Mouse (Mus musculus) 3T3-L1 (cell line): ENCODE measurements at regions not wholly inside any gene's neighbourhood (a gene's known extent, or its start where the extent isn't known, plus 50 kb on each side); places are given as distances from the start of the nearest gene placed in this dataset.
A peak's percentile ranks its signal among the peaks of the same experiment; 100 is the strongest.

Source experiments
- DNase-seq: peaks from one replicate; pipeline ENCODE4 v3.0.0-alpha.2; 2015; ENCODE audit warnings: low read depth, low spot score

DNA sequence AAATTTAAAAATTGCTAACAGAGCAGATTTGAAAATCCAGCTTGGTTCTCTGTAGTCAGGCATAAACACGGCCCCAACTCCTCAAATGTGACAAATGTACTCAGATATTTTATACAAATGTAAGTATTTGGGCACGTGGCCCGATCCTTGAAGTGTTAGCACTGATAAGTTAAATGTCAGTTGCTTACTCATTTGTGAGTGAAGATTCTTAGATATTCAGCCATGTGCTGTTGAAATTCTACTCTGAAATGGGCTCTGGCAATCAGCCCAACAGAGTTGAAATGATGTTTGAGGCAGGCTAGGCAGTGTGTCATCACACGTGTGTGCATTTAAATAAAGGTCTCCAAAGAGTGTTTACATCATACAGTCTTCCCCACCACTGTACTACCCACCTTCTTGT lies 103.2 kb upstream of the Id2 start:
- DNase-seq = peak; percentile 21

DNA sequence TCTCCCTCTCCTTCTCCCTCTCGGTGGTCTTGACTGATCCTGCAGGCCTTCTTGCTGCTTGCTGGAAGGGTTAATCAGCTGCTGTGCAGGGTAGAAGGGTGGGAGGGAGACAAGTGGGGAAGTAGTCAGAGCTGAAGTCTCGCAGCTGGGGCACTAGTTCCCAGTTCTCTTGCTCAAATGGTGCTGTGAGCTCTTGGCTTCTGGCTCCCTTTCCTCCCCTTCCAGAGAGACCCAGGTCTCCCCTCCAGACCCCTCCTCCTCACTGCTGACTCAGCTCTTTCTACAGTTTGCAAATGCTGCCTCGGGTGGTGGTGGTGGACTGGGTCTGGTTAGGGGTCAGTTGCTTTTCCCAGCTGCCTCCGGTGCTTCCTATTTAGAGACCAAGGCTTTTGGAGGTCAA lies 100.8 kb upstream of the Id2 start:
- DNase-seq = no peak

DNA sequence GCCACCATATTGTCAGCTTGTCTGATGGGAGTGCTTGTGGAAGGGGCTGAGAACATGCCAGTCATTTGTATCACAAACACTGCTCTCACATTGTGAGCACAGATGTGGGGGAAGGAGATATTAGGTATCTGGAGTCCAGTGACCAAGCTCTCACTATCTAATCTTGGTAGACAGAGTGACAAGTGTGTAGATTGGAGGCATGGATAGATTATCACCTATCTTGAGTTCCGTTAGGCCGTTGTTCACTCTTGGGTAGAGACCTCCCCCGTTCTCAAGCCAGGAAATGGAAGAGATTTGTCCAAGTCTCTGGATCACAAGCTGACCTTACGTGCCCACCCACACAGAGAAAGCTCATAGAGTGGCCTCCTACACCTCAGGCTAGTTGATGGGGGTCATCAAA lies 99.1 kb upstream of the Id2 start:
- DNase-seq = no peak

DNA sequence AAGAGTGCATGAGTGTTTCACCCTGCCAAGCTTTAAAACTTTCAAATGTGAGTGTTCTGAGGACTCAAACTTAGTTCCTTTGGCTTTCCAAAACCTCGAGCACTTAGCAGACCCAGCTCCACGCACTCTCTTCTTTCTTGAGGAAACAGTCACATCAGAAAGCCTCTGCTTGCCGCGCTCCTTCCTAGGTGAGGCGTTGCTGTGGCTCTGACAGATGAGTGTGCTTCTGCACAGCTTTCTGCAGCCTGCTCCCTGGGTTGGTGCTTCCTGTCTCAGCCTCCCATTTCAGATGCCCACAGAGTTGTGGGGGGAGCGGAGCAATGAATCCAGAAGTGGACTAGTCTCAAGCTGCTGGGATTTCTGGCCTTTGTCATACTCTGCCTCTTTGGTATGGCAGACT lies 95.3 kb upstream of the Id2 start:
- no peak for DNase-seq

DNA sequence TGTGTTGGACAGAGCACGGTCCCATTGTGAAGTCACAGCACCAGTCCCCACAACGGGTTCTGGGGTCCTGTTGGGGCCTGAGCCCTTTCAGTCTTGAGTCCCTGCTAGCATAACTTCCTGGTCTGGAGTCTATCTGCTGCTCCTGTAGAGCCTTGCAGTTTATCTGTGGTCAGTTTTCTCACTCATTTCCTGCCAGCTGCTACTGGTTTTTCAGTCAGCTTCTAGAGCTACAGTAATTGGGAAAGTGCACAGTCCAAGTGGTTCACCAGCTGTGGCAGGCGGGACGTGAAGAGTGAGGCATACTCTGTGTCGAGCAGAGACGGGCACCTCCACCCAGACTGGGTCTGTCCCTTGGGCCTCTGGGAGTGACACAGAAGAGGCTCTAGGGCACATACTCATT lies 93.4 kb upstream of the Id2 start:
- DNase-seq = peak; percentile 61

DNA sequence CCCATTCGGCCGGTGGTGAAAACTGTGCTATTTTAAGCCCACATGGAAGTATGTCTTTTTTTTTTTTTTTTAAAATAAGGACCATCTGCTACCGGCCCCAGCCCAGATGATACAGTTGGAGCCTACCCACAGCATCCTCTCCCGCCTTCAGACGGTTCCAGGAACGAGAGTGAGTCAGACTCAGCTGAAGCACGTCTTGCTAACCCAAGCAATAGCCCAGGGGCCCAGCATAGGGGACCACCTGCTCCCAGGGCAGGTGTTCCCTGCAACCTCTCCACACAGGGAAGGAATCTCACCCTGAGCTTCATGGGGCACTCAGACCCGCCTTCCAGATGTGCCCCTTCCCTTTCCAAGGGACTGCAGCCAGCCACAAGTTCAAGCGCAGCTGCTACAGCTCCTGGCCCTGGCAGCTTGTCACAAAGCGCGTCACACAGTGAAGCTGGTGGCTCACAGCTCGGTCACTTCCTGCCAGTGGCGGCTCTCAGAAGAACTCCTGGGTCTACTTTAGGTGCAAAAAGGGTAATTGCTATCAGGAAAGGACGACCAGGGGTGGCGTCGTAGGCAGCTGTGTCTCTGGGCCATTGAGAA lies 92.3 kb upstream of the Id2 start:
- peak; percentile 70 for DNase-seq

DNA sequence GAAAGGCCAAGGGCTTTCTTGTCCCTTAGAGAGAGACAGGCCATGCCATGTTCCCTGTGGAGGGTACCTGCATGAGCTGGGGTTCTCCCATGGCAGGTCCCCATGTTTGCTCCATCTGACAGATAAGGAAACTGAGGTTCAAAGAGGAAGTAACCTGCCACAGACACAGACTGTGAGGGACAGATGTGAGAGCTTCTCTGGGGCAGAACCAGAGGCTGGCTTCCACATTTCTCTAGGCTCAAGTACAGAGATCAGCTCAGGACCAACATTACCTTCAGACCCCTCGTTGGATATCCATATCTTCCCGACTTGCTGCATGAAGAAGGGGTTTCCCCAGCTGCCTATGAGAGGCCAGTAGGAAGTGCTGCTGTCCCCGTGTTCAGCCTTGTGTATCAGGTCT lies 91.6 kb upstream of the Id2 start:
- peak; percentile 11 for DNase-seq

DNA sequence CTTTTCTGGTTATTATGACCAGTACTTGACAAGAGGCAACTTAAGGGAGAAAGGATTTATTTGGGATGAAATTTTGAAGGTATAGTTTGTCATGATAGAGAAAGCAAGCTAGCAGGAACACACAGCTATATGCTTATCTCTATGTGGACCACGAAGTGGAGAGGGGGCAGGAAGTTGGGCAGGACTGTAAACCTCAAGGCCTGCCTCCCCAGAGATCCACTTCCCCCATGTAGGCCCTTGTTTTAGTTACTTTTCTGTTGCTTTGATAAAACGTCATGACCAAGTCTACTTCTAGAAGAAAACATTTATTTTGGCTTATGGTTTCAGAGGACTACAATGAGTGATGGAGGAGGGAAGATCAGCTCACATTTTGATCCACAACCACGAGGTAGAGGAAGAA lies 90.3 kb upstream of the Id2 start:
- no peak for DNase-seq

DNA sequence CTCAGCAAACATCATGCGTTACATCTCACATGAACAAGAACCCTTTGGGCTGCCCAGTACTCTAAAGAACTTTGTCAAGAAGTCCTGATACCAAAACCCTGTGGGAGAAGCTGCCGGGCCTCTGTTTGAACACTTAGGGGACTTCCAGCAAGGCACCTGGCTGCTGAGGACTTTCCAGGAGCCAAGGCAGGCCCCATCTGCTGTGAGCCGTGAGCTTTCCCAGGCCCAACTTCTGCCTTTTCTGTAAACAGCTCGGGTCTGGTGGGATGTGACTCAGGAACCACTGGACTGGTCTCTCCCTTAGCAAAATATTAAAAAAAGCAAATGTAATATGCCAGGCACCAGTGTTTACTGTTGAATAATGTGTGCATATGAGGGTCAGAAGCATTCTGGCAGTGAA lies 85.7 kb upstream of the Id2 start:
- no peak for DNase-seq

DNA sequence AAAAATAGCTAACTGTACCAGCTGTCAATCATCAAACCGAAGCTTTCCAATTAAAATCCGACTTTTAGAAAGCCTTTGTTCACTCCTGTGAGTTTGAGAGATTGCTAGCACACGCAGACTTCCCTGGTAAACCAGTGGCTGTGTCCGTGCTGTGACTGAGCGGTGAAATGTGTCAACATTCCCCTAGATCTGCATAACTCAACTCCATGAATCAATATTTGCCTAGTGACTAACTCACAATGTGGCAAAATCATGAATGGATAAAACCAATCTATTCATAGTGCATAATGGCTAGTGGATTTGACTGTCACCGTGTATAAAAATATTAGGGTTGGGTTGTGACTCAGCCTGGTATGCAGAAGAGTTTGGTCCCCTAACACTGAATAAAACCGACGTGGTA lies 84.4 kb upstream of the Id2 start:
- DNase-seq = peak; percentile 58

DNA sequence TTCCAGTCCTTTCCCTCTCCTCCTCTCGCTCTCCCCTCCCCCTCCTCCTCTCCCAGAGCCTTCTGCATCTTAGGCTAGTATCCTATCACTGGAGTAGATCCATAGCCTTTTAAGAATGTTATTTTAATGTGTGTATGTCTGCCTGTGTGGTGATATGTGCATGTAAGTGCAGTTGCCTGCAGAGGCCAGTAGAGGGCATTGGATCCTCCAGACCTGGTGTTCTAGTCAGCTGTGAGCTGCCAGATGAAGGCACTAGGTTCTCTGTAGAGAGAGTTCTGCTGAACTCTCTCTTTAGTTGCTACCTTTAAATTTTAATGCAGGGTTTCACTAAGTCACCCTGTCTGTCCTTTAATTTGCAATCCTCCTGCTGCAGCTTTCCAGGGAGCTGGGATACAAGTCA lies 83.9 kb upstream of the Id2 start:
- DNase-seq = peak; percentile 59

DNA sequence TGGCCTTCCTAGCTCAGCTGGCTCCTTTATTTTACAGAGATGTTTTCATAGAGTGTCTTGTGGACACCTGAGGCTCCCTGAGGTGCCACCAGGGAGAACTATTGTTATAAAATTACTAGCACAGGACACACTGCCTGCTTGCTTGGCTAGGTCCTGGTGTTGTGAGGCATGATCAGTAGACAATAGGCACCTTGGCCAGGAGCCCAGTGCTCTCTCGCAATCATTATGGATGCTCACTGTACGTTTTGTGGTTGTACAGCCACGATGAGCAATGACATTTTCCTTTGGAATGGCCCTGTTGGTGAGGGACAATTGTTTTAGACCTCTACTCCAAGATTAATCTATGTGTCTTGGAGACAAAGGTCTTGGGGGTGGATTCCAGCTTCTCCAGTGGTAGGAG lies 83.3 kb upstream of the Id2 start:
- no peak for DNase-seq

DNA sequence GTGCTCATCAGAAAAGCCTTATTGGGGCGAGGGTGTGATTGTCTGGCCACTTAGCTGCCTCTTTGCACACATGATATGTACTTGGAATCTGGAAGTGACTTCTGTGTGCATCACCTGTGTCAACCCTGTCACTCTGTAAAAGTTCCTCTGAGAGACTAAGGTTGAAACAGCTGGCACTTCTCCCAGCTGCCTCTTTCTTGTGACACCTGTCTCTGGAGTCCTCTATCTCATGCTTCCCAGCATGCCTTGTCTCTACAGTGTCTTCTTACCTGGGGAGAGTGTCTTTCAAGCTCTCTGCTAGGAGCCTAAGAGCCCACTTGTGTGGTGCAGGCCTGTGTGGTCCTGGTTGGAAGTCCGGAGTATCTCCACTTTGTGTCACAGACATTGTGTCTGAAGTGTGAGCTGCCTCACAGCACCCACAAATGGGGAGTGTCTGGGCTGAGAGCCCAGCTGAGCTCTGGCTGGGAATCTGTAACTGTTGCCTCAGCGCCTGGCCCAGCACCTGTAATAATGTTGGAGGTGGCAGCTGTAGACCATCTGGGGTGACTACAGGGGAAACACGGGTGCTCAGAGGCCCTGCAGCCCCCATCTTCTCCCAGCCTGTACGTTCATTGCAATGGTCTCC lies 81.7 kb upstream of the Id2 start:
- DNase-seq = no peak

DNA sequence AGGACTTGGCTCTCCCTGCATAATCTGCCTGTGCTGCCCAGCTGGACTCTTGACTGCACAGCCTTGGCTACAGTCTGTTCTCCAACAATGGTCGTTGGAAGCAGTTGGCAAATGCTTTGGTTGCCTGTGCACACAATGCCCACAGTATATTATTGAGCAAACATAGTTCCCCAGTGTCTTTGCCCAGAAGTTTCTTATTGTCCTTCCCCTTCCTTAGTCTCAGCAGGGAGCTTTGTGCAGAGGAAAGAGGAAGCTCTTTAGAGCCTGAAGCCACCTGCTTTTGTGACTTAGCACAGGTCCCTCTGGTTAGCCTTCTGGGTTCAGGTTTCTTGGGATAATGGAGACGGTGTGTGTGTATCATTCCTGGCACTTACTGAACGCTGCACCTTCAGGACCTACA lies 80.9 kb upstream of the Id2 start:
- no peak for DNase-seq

DNA sequence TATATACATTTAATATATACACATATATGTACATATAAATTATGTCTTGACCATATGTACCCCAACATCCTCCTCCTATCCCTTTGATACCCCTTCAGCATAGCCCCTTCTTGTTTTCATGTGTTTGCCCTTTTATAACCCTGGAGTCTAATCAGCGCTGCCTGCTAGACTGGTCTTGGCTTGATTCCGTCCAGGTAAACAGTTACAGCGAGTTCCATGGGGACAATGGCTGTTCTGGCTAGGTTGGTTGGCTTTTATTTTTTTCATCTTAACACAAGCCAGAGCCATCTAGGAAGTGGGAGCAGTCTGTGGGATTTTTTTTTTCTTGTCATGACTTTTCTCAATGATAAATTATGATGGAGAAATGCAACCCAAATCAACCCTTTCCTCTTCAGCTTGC lies 79.6 kb upstream of the Id2 start:
- DNase-seq = no peak

DNA sequence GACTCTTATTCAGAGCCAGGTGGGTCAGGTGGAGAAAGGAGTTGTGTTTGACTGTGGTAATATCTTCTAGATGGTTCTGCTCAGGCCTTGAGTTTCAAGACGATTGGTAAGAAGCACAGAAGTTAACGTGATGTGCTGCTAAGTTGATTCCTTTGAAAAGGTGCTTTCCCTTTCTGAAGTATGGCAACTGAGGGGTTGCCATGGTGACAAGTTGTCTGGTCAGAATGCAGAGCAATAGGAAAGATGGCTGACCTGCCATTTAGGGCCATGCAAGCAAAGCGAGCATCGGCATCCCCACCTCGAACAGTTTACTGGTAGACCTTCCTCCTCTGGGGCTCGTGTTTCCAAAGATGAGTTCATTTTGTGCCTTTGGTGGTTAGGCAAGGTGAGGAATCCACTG lies 76.1 kb upstream of the Id2 start:
- no peak for DNase-seq

DNA sequence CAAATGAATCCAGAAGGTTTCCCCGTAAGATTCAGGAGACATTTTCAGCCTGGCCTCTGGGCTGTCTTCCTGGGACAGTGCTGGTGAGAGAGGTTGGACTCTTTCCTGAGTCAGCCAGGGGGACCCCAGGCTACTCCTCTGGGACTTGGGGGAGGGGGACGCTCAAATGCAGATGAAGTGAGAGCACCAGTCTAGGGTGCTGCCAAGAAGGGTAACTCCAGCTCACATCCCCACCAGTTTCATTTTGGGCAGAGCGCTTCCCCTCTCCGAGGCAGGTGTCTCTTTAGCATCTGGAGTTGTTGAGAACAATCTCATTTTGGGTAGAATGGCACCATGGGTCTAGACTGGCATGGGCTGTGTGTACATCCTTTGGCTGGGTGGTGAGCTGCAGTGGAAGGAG lies 75.5 kb upstream of the Id2 start:
- DNase-seq = no peak

DNA sequence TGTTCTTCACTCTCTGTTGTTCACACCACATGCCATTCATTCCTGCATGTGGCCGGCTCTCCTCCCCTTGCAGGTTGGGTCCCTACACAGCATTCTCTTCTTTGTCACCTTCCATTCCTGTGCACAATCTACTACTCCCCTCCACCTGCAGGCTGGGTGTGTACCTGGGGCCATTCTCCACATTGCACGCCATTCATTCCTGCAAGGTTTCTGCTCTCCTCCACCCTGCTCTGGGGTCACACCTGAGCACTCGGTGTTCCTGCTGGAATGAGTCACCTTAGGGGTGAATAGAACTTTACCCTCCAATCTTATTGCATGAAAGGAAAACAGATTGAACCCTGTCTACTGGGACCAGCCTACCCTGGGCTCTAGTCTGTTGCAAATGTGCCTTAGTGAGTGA lies 72.7 kb upstream of the Id2 start:
- no peak for DNase-seq

DNA sequence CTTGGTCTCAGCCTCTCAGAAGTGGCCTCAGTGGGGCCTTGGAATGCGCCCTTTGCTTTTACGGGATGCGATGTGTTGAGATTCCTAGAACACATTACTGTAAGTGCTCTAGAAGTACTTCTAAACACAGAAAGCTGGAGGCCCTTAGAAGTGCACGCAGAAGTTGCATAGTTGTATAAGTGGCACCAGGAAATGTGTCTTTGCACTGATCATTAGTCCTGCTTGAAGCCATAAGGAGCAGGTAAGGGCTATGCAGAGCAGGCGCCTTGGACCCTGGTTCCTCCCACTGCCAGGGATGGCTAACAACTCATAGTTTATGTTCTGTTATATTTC lies 71.2 kb upstream of the Id2 start:
- DNase-seq = no peak

DNA sequence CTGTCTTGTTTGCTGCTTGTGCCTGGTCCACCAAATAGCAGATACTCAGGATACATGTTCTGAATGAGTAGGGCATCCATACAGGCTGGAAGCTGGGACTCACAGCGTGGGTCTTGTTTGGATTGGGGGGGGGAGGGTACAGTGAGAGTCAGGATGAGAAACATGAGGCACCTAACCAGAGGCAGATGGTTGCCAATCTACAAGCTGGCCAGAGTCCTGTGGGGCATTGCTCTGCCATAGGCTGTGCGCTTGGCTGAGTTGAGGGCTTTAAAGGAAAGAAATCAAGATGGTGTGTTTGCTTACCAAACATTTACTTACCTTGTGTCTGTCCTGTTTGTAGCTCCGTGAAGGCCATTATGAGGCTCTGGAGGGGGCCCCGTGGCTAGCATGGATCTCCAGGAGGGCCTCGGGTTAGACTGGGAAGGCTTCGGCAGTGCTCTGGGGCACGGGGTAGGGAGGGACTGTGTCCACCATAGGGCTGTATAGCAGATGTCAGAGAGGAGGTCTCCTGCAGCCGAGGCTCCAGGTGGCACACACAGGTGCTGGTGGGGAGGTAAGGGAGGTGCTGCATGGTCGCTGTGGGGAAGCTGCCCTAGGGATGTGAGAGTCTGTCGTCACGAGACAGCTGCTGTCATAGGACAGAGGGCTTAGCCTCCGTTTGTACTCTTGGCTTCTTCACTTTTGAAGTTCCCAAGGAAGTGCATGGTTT lies 70.7 kb upstream of the Id2 start:
- DNase-seq = no peak

DNA sequence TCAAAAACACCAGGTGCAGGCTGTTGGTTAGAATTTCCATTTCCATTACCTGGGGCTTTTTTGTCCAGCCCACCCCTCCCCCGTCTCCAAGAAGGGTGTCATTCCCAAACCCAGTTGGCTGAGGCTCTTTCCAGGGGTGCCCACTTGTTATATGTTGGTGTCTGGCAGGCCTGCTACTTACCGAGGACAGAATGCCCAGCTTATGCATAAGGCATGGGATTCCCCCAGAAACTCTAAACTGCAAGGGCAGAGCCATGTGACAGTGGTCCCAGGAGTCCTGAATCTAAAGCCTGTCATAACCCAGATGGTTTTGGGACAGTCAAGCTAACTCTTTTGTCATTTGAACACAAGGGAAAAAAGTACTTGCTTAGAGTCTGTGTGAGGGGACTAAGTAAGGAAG lies 69.6 kb upstream of the Id2 start:
- no peak for DNase-seq

DNA sequence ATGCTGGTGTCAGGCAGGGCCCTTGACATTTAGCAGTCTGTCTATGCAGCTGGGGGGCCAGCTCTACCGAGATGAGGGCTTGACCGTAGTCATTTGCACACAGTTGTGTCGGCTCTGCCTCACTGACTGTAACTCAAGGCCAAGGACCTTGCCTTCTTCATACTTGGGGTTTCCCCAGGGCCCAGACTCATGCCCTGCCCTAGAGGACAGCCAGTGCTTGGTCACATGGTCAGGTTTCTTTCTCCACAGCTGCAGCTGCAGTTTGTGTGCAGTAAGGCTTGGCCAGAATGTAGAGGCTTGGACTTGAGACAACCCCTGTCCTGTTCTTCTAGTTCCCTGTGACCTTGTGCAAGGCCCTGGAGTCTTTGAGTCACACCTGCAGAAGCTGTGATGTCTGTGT lies 68.7 kb upstream of the Id2 start:
- DNase-seq = peak; percentile 13

DNA sequence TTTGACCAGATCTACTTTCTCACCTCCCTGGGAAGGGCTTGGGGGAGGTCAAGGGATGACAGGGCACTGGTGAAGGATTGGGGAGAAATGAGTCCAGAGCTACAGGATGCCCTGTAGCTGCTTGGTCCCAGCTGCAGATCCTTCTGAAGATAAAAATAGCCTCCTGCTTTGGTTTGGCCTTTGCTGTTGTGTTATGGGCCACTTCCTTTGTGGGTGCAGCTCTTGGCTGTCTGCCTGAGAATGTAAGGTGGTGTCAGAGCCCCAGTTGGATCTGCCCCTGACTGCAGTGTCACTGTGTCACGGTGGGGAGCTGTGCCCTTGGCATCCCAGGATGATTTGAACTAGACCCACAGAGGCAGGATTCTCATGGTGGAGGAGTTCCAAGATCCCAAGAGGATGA lies 67.8 kb upstream of the Id2 start:
- DNase-seq = no peak

DNA sequence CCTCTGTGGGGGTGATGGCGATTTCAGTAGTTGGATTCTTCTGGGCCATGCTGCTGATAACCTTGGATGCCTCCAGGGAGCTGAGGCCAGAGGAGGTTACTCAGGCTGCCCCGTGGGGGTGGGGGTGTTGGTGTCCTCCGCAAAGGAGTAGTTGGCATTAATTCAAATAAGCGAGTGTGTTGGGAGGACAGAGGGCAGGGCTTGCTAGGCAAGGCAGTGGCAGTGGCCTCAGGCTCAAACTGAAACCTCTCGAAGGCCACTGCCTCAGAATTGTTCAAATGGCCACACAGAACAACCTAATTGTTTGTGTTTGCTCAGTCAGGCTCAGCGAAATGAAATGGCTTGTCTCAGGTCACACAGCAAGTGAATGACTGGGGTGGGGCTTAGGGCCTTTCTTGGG lies 66.6 kb upstream of the Id2 start:
- DNase-seq = peak; percentile 12
